Mouse (Mus musculus): ENCODE measurements around the gene Pla2g12b. TPM values are rescaled to one million over a fixed set of nuclear protein-coding genes. Genes with fewer than 3 reads are reported as not detected.

The Pla2g12b gene
- total RNA-seq, 4 experiments from 2014 or later = not detected

DNA sequence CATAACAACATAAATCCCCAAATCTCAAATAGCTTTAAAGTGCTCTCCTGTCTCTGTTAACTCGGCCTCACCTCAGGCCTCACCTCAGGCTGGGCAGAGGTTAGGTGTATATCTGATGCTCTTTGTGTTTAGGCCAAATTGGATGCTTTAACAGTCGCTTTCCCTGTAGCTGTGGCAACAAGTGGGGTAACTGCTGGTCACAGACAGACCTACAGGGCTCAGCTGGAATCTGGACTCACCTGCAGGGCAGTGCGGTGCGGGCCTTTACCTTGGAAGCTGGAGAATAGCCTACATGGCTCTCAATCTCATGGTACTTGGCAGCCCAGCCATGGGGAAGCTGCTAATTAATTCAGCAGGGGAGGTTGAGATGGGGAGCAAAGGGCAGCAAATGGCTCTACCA lies 63.2 kb downstream of the Pla2g12b start:
- DNase-seq (ENCODE audit: low spot score in 2 of 2) = no peak

DNA sequence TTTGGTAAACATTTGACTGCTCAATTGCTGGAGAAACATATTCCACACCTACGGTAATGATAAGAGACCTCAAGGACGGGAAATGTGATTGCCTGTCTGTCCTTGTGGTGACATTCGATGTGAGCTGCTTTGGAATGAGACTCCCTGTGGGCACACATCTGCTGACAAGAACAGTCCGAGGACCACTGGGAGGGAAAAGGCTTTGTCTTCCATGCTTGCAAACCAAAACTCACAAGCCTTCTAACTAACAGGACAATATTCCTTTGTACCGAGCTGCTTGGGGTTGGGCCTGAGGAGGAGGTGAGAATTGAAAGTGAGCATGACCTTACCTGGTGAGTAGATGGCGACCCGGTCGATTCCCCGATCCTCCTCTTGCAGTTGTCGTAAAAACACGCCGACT lies 63.8 kb downstream of the Pla2g12b start:
- DNase-seq (ENCODE audit: low spot score in 2 of 2) = no peak

- DNase-seq (ENCODE audit: low spot score in 2 of 2) = peak in 1 of 2 experiments; percentile 36
Observed at GRCm38 (mm10) chr10:59470451-59470850, 67.0 kb downstream of the Pla2g12b start.

Other genes with a start within 250 kb of the Pla2g12b start
- gene Sept10, start 181.8 kb upstream of the Pla2g12b start, total RNA-seq (2022) = 10 to 100 TPM in 1 of 4 experiments, 1 to 10 TPM in 3; 8.9 to 11.2 (median 9.6) TPM
- 10 to 100 TPM in 1 of 4 experiments, 1 to 10 TPM in 3; 6.8 to 10.4 (median 8.3) TPM for gene Sowahc, start 181.7 kb upstream of the Pla2g12b start, total RNA-seq (2022)
- gene P4ha1, start 80.4 kb upstream of the Pla2g12b start, total RNA-seq (2022) = 10 to 100 TPM; 30.4 to 37.8 (median 35.9) TPM
- gene Gm10273, start 8.0 kb upstream of the Pla2g12b start, total RNA-seq (2022) = 10 to 100 TPM; 21.7 to 56.4 (median 45.6) TPM
- under 1 TPM; 0.13 to 0.72 (median 0.19) TPM for gene Oit3, start 38.1 kb downstream of the Pla2g12b start, total RNA-seq (2022)
- not detected for gene Gm10322, start 212.4 kb downstream of the Pla2g12b start, total RNA-seq (2022)
- 10 to 100 TPM; 35.1 to 39.1 (median 36.4) TPM for gene Mcu, start 213.0 kb downstream of the Pla2g12b start, total RNA-seq (2022)

All from left cerebral cortex, adult 8-10 months (tissue).